Mouse (Mus musculus): ENCODE measurements around the gene Catspere2. TPM values are rescaled to one million over a fixed set of nuclear protein-coding genes. Genes with fewer than 3 reads are reported as not detected.

Catspere2 gene
- polyA plus RNA-seq, 1 experiment from 2014 or later: 0.19 TPM

Other genes with a start within 250 kb of the Catspere2 start
- 54.0 and 57.1 TPM in 2 replicates for gene Adss, start 186.9 kb upstream of the Catspere2 start, polyA plus RNA-seq (2015; fragmentation: Nextera tagmentation; extraction: Ambion mirVana)
- 23.2 and 25.1 TPM in 2 replicates for gene Desi2, start 204.0 kb downstream of the Catspere2 start, polyA plus RNA-seq (2015; fragmentation: Nextera tagmentation; extraction: Ambion mirVana)

Measured in kidney, embryonic 15.5 days (tissue).